Mouse (Mus musculus): ENCODE measurements around the gene Neto2.

DNA sequence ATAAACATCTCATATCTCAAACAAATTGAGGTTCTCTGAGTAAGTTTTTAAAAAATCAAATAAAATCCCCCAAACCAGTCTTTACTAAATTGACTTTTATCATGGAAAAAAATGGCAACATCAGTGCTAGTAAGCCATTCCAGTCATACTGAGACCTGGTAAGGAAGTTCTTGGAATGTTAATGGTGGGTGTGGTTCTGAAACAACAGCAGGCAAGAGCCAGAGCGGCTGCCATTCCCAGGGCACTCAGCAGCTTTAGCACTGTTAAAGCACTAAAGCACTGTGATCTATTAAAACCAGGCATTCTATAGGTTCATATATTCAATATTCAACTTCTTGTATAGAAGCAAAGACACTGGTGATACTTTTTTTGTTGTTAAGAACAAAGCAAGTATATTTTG is 110.5 kb downstream of the Neto2 start:
- no peak for TF ChIP-seq CTCF (IDR thresholded peaks at IDR 0.05; ENCODE audit: low read depth)
- no peak for TF ChIP-seq EP300 (IDR thresholded peaks at IDR 0.05; ENCODE audit: low read depth)
